Mouse (Mus musculus) bone marrow, adult 2 months (tissue): ENCODE results near the gene Cetn2.

Source experiments
- CTCF ChIP-seq: fragments of 200-500 bp; IDR thresholded peaks from 2 replicates; pipeline ENCODE4 v1.5.1; 2011; ENCODE audit warnings: low read length, control low read depth; ENCODE audit not compliant: control insufficient read depth, insufficient read depth
- POLR2A ChIP-seq: fragments of 200-500 bp; IDR thresholded peaks from 2 replicates; pipeline ENCODE4 v1.6.1; 2011; ENCODE audit warnings: low read depth, mild to moderate bottlenecking, control low read depth, low read length, borderline replicate concordance; ENCODE audit not compliant: control insufficient read depth

GRCm38 (mm10) chrX:72956486-72956885 lies 38.3 kb upstream of the Cetn2 start:
- TF ChIP-seq POLR2A = no peak
- TF ChIP-seq CTCF = no peak
